Mouse (Mus musculus): Measurements from ENCODE around the gene Hist1h2bf. TPM values are rescaled to one million over a fixed set of nuclear protein-coding genes. Genes with fewer than 3 reads are reported as not detected.

The Hist1h2bf gene
- not detected for polyA plus RNA-seq (2017; shearing (Covaris generic))

DNA sequence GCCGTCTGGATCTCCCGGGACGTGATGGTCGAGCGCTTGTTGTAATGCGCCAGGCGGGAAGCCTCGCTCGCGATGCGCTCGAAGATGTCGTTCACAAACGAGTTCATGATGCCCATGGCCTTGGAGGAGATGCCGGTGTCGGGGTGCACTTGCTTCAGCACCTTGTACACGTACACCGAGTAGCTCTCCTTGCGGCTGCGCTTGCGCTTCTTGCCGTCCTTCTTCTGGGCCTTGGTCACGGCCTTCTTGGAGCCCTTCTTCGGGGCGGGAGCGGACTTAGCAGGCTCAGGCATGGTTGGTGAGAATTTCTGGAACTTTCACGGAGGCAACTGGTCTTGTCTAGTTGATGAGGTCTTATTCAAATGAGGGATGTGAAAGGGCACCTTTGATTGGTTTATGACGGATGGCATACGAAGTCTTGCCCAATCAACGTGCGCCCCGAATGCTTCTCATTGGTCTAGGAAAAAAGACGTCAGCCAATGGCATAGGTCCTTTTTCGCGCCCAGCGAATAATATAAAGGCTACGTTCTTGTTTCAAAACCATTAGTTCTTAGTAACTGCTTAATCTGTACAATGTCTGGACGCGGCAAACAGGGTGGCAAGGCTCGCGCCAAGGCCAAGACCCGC, at the start of gene Hist1h2bf, which contains the start of gene Hist1h2ad:
Hist1h2bf (minus strand) TSS at position 299 of the 627 bp plus-strand sequence.
Hist1h2ad (plus strand) TSS at position 484 of the 627 bp plus-strand sequence.

DNA sequence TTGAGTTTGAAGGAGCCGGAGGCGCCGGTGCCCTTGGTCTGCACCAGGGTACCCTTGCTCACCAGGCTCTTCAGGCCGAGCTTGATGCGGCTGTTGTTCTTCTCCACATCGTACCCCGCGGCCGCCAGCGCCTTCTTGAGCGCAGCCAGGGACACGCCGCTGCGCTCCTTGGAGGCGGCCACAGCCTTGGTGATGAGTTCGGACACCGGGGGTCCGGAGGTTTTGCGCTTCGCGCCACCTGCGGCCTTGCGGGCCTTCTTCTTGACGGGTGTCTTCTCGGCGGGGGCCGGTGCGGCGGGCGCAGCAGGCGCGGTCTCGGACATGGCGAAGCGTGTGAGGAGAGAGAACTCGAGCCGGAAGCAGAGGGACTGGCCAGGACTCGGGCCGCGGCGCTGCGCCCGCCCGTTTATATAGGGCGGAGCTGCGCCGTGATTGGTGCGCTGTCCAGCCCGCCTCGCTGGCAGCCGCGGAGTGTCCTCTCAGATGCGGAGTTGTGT, 48.2 kb upstream of the Hist1h2bf start, which contains the start of gene Hist1h1e:
Hist1h1e (minus strand) TSS at position 384 of the 497 bp plus-strand sequence.

DNA sequence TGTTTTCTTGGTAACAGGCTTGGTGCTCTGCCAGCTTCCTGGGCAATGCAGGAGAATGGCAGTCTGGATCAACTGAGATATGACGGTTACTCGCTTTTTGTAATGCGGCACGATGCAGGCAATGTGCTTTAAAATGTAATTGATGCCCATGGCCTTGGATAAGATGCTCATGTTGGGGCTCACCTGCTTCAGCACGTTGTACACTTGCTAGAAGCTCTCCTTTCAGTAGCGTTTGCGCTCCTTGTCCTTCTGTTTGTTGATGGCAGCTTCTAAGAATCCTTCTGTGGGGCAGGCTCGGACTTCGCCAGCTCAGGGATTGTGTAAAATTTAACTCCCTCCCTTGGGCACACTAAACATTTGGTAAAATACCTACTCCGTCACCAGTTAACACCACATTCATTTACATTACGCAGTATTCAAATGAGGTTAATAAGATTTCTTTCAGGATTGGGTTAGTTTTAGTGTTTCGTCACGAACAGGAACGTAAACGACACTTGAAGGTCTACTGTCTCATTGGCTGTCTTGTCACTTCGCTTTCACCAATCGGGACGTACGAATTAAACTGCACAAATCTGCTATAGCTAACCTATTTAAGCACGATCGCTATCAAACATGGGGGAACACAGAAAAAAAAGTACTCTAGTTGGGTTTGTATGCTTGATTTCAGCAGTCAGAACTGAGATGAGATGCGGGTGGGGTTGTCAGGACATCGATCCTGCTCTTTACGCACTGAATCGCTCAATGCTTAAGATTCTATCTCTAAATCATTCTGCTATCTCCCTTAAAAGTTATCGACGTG, 46.9 kb upstream of the Hist1h2bf start, which contains the start of gene Hist1h2be:
Hist1h2be (minus strand) TSS at position 392 of the 799 bp plus-strand sequence.

GRCm38 (mm10) chr13:23581408-23582218, 7.6 kb upstream of the Hist1h2bf start, which contains the start of gene Hist1h4d:
TSS of gene Hist1h4d (plus strand) at chr13:23581598.

GRCm38 (mm10) chr13:23575271-23575851, 1.4 kb upstream of the Hist1h2bf start, which contains the start of gene Hist1h3d:
TSS of gene Hist1h3d (plus strand) at chr13:23575763.

GRCm38 (mm10) chr13:23571022-23571503, 2.9 kb downstream of the Hist1h2bf start, which contains the start of the genes Hist1h2ae and Hist1h2bg:
TSS of gene Hist1h2ae (minus strand) at chr13:23571220.
TSS of gene Hist1h2bg (plus strand) at chr13:23571396.

GRCm38 (mm10) chr13:23561883-23562659, 11.9 kb downstream of the Hist1h2bf start, which contains the start of gene Hist1h3e:
TSS of gene Hist1h3e (minus strand) at chr13:23562369.

GRCm38 (mm10) chr13:23552962-23553361, 21.0 kb downstream of the Hist1h2bf start, which contains the start of gene Hist1h1d:
TSS of gene Hist1h1d (plus strand) at chr13:23553262.

GRCm38 (mm10) chr13:23551146-23551834, 22.7 kb downstream of the Hist1h2bf start, which contains the start of gene Hist1h4f:
TSS of gene Hist1h4f (minus strand) at chr13:23551648.

DNA sequence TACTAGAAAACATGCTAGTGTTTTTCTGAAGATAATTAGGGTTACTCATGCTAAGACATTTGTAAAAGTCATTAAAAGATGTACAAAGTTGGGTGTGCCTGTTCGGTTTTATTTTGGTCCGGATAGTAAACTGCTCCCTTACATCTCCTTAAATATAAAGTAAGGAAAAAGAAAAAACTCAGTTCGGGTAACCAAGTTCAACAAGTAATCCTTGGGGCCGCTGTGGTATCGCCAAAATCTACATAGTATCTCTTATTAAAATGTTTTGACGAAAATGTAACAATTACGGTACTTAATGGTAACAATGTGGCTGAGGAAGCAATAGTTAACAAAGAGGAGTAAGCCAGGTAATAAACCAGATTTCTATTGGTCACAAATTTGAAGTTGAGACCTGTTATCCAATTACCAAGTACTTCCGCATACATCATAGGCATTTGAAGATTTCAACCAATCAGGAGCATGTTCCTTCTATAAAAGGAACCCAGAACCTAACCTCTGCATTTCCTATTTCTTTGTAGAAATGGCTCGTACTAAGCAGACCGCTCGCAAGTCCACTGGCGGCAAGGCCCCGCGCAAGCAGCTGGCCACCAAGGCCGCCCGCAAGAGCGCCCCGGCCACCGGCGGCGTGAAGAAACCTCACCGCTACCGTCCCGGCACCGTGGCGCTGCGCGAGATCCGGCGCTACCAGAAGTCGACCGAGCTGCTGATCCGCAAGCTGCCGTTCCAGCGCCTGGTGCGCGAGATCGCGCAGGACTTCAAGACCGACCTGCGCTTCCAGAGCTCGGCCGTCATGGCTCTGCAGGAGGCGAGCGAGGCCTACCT, 29.8 kb downstream of the Hist1h2bf start, which contains the start of gene Hist1h3f:
Hist1h3f (plus strand) TSS at position 88 of the 822 bp plus-strand sequence.

DNA sequence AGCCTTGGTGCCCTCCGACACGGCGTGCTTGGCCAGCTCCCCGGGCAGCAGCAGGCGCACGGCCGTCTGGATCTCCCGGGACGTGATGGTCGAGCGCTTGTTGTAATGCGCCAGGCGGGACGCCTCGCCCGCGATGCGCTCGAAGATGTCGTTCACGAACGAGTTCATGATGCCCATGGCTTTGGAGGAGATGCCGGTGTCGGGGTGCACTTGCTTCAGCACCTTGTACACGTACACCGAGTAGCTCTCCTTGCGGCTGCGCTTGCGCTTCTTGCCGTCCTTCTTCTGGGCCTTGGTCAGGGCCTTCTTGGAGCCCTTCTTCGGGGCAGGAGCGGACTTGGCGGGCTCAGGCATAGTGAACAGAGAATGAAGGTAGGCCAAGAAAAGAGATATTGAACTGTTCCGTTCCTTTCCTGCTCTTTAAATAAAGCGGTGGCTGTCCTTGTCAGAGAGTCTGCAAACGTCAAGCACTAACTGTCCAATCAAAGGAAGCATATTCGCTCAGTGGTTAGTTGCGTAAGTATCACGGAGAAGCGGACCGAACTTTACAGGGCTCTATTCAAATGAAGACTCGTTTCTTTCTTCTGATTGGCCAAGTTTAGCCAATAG, 30.9 kb downstream of the Hist1h2bf start, which contains the start of gene Hist1h2bh:
Hist1h2bh (minus strand) TSS at position 394 of the 609 bp plus-strand sequence.

DNA sequence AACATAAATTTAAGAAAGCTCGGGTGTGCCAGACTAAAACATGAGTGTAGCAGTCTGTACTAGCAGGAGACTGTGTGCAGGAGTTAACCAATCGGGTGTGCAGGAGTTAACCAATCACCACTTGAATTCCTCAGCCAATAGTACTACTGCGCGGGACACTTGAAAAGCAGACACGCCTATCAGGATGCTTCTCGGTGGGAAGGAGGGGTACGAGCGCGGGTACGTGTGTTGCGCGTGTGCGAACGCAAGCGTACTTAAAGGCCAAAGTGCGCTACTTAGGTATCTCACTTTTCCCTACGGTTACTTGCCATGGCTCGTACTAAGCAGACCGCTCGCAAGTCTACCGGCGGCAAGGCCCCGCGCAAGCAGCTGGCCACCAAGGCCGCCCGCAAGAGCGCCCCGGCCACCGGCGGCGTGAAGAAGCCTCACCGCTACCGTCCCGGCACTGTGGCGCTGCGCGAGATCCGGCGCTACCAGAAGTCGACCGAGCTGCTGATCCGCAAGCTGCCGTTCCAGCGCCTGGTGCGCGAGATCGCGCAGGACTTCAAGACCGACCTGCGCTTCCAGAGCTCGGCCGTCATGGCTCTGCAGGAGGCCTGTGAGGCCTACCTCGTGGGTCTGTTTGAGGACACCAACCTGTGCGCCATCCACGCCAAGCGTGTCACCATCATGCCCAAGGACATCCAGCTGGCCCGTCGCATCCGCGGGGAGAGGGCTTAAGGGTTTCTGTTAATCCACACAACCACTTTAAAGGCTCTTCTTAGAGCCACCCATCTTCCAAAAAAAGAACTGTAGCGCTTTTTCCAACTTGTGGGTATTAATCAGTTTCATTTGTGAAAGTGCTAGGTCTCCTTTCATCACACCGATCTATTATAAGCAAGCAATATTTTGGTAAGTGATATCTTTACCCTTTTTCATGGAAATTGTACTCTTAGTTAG, 38.6 kb downstream of the Hist1h2bf start, which contains the start of gene Hist1h3g:
Hist1h3g (plus strand) TSS at position 286 of the 939 bp plus-strand sequence.

GRCm38 (mm10) chr13:23533560-23534367, 40.2 kb downstream of the Hist1h2bf start, which contains the start of gene Hist1h2af:
TSS of gene Hist1h2af (plus strand) at chr13:23533906.

GRCm38 (mm10) chr13:23530901-23531875, 42.8 kb downstream of the Hist1h2bf start, which contains the start of gene Hist1h4h:
TSS of gene Hist1h4h (plus strand) at chr13:23531050.

Measured in activated CD4-positive, CD25-positive, alpha-beta regulatory T cell (primary cell).